Comparison of ENCODE assay signal across 18 mouse cellular contexts in the genomic region with DNA sequence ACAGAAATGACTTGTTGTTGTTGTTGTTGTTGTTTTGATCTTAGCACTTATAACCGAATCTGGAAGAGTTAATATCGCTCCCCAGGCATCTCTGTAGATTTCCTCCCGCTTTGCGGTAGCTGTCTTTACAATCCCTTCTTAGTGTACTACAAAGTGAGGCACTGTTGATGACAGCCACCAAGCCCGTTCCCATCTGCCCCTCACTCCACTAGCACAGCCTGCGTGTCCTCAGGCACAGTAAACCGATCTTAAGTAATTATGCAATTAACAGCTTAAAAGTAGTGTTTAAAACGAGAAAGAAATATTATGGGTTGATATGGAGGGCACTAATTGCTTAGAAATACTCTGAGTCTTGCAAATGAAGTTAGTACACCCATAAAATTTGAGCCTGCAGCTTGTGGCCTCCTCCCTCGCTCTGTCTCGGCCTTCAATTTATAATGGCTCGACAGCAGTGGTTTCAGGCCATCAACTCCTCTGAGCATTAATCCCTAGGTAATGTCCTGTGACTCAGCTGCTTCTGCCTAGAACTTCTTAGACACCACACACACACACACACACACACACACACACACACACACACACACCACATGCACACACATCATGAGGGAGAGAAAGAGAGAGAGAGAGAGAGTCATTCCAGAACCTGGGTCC. TPM values are rescaled to one million over a fixed set of nuclear protein-coding genes. Genes with fewer than 3 reads are reported as not detected.
DNase-seq lines count a peak whose midpoint lies in the region; ATAC-seq lines count a peak whose summit lies in the region.
"Had no signal": no experiment of that assay in that cellular context is flagged by ENCODE, and none has a peak within 500 bp of the region (broad histone marks: within the 10 kb centered on the region; RNA-seq: fewer than 3 reads in every experiment).

No protein-coding gene starts in this region.

- no peak overlapping the region for H3K4me2 ChIP-seq in hindbrain, embryonic 11.5 days (replicated peaks; ENCODE audit: low read depth, low read length)
- no peak overlapping the region for H3K4me2 ChIP-seq in hindbrain, embryonic 12.5 days (replicated peaks)
- no peak overlapping the region for H3K4me2 ChIP-seq in kidney, embryonic 15.5 days
- no peak overlapping the region for H3K4me2 ChIP-seq in neural tube, embryonic 13.5 days
- no peak overlapping the region for H3K4me2 ChIP-seq in forebrain, embryonic 13.5 days
- H3K4me2 ChIP-seq: heart, embryonic 11.5 days; heart, embryonic 15.5 days had no signal

- H3K4me3 ChIP-seq in hindbrain, embryonic 11.5 days (ENCODE audit: low read depth, low read length) = no peak overlapping the region
- H3K4me3 ChIP-seq in hindbrain, embryonic 12.5 days = no peak overlapping the region
- H3K4me3 ChIP-seq in kidney, embryonic 15.5 days (replicated peaks) = no peak overlapping the region
- H3K4me3 ChIP-seq in neural tube, embryonic 13.5 days = no peak overlapping the region
- no peak overlapping the region for H3K4me3 ChIP-seq in forebrain, embryonic 13.5 days
- H3K4me3 ChIP-seq: embryonic facial prominence, embryonic 10.5 days; heart, adult 2 months; heart, embryonic 15.5 days had no signal

- no peaks in the 10 kb centered on the region for H3K27me3 ChIP-seq in hindbrain, embryonic 11.5 days (ENCODE audit: control insufficient read depth, insufficient read depth, low read length)
- no peaks in the 10 kb centered on the region for H3K27me3 ChIP-seq in hindbrain, embryonic 12.5 days
- H3K27me3 ChIP-seq in kidney, embryonic 15.5 days = no peaks in the 10 kb centered on the region
- H3K27me3 ChIP-seq in neural tube, embryonic 13.5 days = no peaks in the 10 kb centered on the region
- H3K27me3 ChIP-seq in forebrain, embryonic 13.5 days = no peaks in the 10 kb centered on the region
- H3K27me3 ChIP-seq: heart, embryonic 15.5 days had no signal

- no peaks in the 10 kb centered on the region for H3K9me3 ChIP-seq in hindbrain, embryonic 11.5 days (ENCODE audit: control insufficient read depth, low read length)
- no peaks in the 10 kb centered on the region for H3K9me3 ChIP-seq in hindbrain, embryonic 12.5 days (replicated peaks)
- H3K9me3 ChIP-seq in kidney, embryonic 15.5 days (replicated peaks) = no peaks in the 10 kb centered on the region
- H3K9me3 ChIP-seq in neural tube, embryonic 13.5 days = no peaks in the 10 kb centered on the region
- no peaks in the 10 kb centered on the region for H3K9me3 ChIP-seq in forebrain, embryonic 13.5 days (replicated peaks)
- H3K9me3 ChIP-seq: embryonic facial prominence, embryonic 10.5 days; heart, embryonic 15.5 days had no signal

- 83% methylated on average over 11 of the region's 11 CpGs for WGBS in hindbrain, embryonic 11.5 days
- WGBS in hindbrain, embryonic 12.5 days = 85% methylated on average over 11 of the region's 11 CpGs
- 36% methylated on average over 11 of the region's 11 CpGs for WGBS in kidney, embryonic 15.5 days
- WGBS in neural tube, embryonic 13.5 days = 48% methylated on average over 11 of the region's 11 CpGs
- WGBS in forebrain, embryonic 13.5 days = 78% methylated on average over 11 of the region's 11 CpGs

- H3K9ac ChIP-seq in hindbrain, embryonic 11.5 days (ENCODE audit: low read depth, low read length) = no peak overlapping the region
- H3K9ac ChIP-seq in hindbrain, embryonic 12.5 days = no peak overlapping the region
- no peak overlapping the region for H3K9ac ChIP-seq in kidney, embryonic 15.5 days
- no peak overlapping the region for H3K9ac ChIP-seq in neural tube, embryonic 13.5 days
- H3K9ac ChIP-seq in forebrain, embryonic 13.5 days = no peak overlapping the region
- H3K9ac ChIP-seq: heart, embryonic 15.5 days had no signal

- no peaks in the 10 kb centered on the region for H3K36me3 ChIP-seq in hindbrain, embryonic 11.5 days (ENCODE audit: control insufficient read depth, insufficient read depth, low read length)
- H3K36me3 ChIP-seq in hindbrain, embryonic 12.5 days = no peaks in the 10 kb centered on the region
- H3K36me3 ChIP-seq in kidney, embryonic 15.5 days = no peaks in the 10 kb centered on the region
- no peaks in the 10 kb centered on the region for H3K36me3 ChIP-seq in neural tube, embryonic 13.5 days
- H3K36me3 ChIP-seq in forebrain, embryonic 13.5 days (ENCODE audit: poor library complexity, severe bottlenecking) = no peaks in the 10 kb centered on the region
- H3K36me3 ChIP-seq: embryonic facial prominence, embryonic 10.5 days; heart, embryonic 15.5 days had no signal

- H3K27ac ChIP-seq in hindbrain, embryonic 11.5 days (ENCODE audit: low read depth, low read length) = no peak overlapping the region
- H3K27ac ChIP-seq in hindbrain, embryonic 12.5 days = no peak overlapping the region
- no peak overlapping the region for H3K27ac ChIP-seq in kidney, embryonic 15.5 days
- no peak overlapping the region for H3K27ac ChIP-seq in neural tube, embryonic 13.5 days (replicated peaks)
- H3K27ac ChIP-seq in forebrain, embryonic 13.5 days = no peak overlapping the region
- H3K27ac ChIP-seq: embryonic facial prominence, embryonic 10.5 days; heart, adult 2 months; heart, embryonic 15.5 days had no signal

- ATAC-seq in hindbrain, embryonic 11.5 days (ENCODE audit: low FRiP score) = peak; percentile 51; the same call in 1 of the 2 replicates
- ATAC-seq in hindbrain, embryonic 12.5 days (ENCODE audit: low FRiP score) = no peak
- ATAC-seq in kidney, embryonic 15.5 days (replicated peaks; ENCODE audit: low FRiP score) = peak; percentile 94
- ATAC-seq in neural tube, embryonic 13.5 days (ENCODE audit: low read depth) = peak; percentile 75; the same call in 1 of the 2 replicates
- no peak for ATAC-seq in forebrain, embryonic 13.5 days
- ATAC-seq: forebrain, embryonic 16.5 days had no signal

- H3K4me1 ChIP-seq in hindbrain, embryonic 11.5 days (replicated peaks; ENCODE audit: control insufficient read depth, insufficient read depth, low read length) = no peaks in the 10 kb centered on the region
- no peaks in the 10 kb centered on the region for H3K4me1 ChIP-seq in hindbrain, embryonic 12.5 days
- H3K4me1 ChIP-seq in kidney, embryonic 15.5 days = no peaks in the 10 kb centered on the region
- no peaks in the 10 kb centered on the region for H3K4me1 ChIP-seq in neural tube, embryonic 13.5 days (replicated peaks)
- H3K4me1 ChIP-seq in forebrain, embryonic 13.5 days = no peaks in the 10 kb centered on the region
- H3K4me1 ChIP-seq: embryonic facial prominence, embryonic 10.5 days; heart, embryonic 15.5 days had no signal

- DNase-seq in hindbrain, embryonic 11.5 days (ENCODE audit: low spot score) = no peak
- DNase-seq in kidney, adult 18-20 months = no peak
- no peak for DNase-seq in neural tube, embryonic 10.5 days (ENCODE audit: extremely low spot score, low spot score)
- DNase-seq: adrenal gland, postnatal 10 days; cerebellum, adult 11-12 months; cerebellum, adult 9-10 months; cerebellum, postnatal 25 days; gastrocnemius, postnatal 14 days; heart, adult 2 months; heart, postnatal 14 days had no signal

RNA-seq across cellular contexts. Expression of a gene that starts 46.3 kb away (rescaled TPM):
- 1.9 TPM in 2 replicates for polyA plus RNA-seq in hindbrain, embryonic 11.5 days (2014; fragmentation: Nextera tagmentation; extraction: Ambion mirVana)
- 1.5 and 1.6 TPM in 2 replicates for polyA plus RNA-seq in hindbrain, embryonic 12.5 days (2016; fragmentation: Nextera tagmentation; extraction: Ambion mirVana)
- 3.1 and 3.5 TPM in 2 replicates for polyA plus RNA-seq in kidney, embryonic 15.5 days (2015; fragmentation: Nextera tagmentation; extraction: Ambion mirVana)
- polyA plus RNA-seq in neural tube, embryonic 13.5 days (2015; fragmentation: Nextera tagmentation; extraction: Ambion mirVana) = 1.4 TPM in 2 replicates
- 0.69 and 1.3 TPM in 2 replicates for polyA plus RNA-seq in forebrain, embryonic 13.5 days (2015; fragmentation: Nextera tagmentation; extraction: Ambion mirVana)

Comparison
In these comparisons a context has a peak if more than half of its experiments do, and no peak if none do; other contexts are left out.
1. ATAC-seq: peak in hindbrain, embryonic 11.5 days (single experiment), kidney, embryonic 15.5 days (single experiment) and neural tube, embryonic 13.5 days (single experiment); none in hindbrain, embryonic 12.5 days (single experiment) and forebrain, embryonic 13.5 days (single experiment).